Mouse (Mus musculus): ENCODE results near the gene Yes1.
"Not testable (repeated sequence)": the region's sequence is repeated elsewhere in the genome, so short reads cannot be mapped to it uniquely, and the experiment has no call there.

DNA sequence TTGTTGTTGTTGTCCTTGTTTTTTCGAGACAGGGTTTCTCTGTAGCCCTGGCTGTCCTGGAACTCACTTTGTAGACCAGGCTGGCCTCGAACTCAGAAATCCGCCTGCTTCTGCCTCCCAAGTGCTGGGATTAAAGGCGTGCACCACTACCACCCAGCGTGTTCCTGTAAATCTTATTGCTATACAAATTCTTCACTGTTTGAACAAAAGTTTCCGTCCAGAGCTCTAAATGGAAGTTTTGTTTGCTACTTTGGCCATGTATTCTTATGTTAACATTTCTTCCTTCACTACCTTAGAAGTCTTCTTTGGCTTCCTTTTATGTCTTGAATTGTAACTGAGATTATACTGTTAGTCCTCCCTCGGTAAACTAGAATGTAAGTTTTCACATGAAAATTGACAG is 5.5 kb downstream of the Yes1 start:
- TF ChIP-seq GATA1 (IDR thresholded peaks at IDR 0.05; ENCODE audit: borderline replicate concordance, low read length); CTCF (IDR thresholded peaks at IDR 0.05; ENCODE audit: low read depth, low read length); POLR2AphosphoS5 (IDR thresholded peaks at IDR 0.05; ENCODE audit: insufficient replicate concordance, low read depth, low read length); TAL1 (conservative IDR thresholded peaks at IDR 0.05; ENCODE audit: low read depth, low read length): not testable (repeated sequence)
